Mouse (Mus musculus): ENCODE results near the gene Sel1l2.
A peak's percentile ranks its signal among the peaks of the same experiment; 100 is the strongest.

The Sel1l2 gene

GRCm38 (mm10) chr2:140389525-140389924 is at the start of gene Sel1l2:
TSS of gene Sel1l2 (minus strand) at chr2:140389706.
- DNase-seq, result no peak

DNA sequence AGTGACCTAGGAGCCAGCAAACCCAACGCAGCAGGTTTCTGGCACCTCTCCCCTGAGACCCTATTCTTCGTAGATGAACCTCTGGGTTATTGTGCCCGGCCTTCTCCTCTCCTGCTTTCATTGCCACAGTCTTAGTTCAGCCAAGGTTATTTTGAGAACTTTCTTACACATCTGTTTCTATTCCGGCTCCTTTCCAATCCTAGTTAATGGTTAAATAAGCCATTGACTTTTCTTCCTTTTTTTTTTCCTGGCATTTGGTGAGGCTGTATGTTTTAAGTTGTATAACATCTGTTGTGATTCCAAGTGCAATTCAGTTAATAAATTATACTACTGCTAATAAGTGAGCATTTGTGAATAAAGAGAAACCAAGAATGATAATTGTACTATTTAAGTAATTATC is 49.6 kb upstream of the Sel1l2 start:
- no peak for DNase-seq

DNA sequence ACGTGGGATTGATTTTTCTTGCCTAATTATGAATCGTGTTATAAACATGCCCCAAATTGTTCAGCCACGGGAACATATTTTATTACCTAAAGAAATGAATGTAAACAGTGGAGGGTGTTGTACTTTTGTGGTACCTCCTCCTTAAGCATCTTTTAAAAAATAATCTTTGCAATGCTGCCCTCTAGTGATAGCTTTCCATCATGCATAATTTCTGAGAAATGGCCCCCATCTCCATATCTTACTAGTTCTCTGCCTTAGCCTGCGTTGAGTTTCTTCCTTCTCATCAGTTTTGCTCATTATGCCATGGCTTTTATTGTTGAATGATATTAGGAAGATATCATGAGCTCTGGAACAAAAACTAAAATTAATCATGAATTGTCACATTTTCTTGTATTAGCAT is 37.8 kb upstream of the Sel1l2 start:
- DNase-seq, result peak; percentile 21

- DNase-seq, result no peak
These were observed 36.3 kb upstream of the Sel1l2 start for GRCm38 (mm10) chr2:140425844-140426243.

DNA sequence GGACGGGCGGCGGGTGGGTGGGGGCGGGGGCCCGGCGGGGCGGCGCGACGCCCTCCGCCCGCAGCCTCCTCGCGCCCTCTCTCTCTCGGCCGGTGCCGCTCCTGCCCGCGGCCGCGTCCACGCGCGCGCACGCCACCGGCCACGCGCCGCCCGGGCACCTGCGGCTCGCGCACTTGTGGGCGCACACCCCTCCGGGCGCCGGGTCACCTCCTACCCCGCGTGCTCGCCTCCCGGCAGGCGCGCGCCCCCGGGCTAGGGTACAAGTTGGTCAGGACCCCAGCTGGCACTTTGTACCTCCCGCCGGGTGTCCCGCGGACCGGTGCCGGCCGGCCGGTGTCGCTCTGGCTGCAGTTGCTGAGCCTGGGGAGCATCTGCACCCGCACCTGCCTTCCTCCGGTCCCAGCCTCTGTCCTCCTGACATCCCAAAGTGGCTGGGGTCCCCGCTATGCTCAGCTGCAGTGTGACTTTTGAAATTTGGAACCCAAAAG is 6.3 kb upstream of the Sel1l2 start:
- peak; percentile 56 for DNase-seq

- peak; percentile 99 for DNase-seq
These were observed 5.7 kb upstream of the Sel1l2 start, which contains the start of gene Macrod2 for GRCm38 (mm10) chr2:140395179-140395578. TSS of gene Macrod2 (plus strand) at chr2:140395309.

GRCm38 (mm10) chr2:140364804-140365203 is 24.7 kb downstream of the Sel1l2 start:
- no peak for DNase-seq

- DNase-seq, result no peak
These were observed 29.6 kb downstream of the Sel1l2 start for GRCm38 (mm10) chr2:140359905-140360304.

DNA sequence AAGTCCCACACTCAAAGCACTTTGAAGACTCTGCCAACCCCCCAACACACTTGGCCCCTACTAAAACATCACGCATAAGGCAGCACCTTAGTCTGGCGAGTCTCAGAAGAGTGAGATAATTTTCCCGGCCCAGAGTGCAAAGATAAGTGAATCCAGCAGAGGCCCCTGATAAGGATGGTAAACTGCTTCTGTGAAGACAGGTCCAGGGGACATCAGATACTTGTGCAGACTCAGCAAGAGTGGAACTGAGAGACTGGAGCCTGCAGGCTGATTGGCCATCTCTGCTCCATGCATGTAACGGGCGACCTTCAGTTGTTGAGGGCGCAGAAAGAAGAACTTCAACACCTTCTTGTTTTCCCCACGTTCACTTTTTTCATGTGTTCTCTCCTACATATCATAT is 47.1 kb downstream of the Sel1l2 start:
- DNase-seq, result no peak

DNA sequence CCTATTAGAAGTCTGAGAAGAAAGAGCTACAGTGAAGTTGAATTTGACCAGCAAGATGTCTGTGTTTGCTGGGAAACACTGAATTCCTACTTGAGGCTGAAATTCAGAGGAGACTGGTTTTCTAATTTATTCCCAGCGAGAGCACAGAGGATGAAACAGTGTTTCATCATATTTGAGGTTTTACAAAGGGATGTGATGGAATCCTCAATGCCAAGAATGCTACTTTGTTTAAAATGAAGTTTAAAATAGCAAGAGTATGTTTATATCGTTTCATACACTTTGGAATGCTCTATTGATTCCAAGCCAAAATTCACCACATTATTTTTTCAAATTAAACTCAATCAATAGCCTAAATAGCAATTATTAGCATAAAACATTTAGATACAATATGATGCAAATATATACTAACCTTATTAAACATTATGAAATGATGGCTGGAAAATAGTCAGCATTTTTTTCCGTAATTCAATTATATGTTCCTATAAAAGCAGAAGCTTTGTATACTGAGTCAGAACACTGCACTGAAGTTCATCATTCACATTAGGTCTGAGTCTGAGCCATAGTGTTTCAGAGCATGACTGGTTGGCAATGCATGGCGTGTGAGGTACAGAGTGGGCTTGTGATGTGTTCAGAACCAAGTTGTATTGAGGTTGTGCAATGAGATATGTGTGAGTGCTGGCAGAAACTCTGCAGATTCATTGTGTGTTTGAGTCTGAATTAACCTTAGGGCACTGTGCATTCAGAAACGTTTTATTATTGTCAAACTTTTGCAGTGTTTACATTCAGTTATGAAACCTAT is 58.8 kb downstream of the Sel1l2 start:
- no peak for DNase-seq

GRCm38 (mm10) chr2:140302976-140303708 is 86.4 kb downstream of the Sel1l2 start:
- no peak for DNase-seq

- DNase-seq, result no peak
These were observed 92.4 kb downstream of the Sel1l2 start for GRCm38 (mm10) chr2:140297155-140297554.

DNA sequence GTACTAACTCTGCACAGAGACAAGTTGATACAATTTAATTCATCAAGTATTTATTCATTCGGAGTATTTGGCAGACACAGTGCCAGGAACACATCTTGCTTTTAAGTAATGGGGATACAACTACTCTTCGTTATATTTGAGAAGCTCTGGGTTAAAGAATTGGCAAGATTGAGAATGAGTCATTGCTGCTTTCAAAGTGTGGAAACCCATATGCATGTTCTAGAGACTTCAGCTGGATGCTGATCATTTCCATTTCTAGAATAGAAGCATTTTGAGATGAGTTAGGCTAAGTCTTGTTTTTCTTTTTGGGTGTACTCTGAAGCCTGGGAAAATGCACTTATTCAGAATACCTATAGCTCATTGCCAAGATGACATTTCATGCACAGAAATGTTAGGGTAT is 95.7 kb downstream of the Sel1l2 start:
- DNase-seq, result no peak

DNA sequence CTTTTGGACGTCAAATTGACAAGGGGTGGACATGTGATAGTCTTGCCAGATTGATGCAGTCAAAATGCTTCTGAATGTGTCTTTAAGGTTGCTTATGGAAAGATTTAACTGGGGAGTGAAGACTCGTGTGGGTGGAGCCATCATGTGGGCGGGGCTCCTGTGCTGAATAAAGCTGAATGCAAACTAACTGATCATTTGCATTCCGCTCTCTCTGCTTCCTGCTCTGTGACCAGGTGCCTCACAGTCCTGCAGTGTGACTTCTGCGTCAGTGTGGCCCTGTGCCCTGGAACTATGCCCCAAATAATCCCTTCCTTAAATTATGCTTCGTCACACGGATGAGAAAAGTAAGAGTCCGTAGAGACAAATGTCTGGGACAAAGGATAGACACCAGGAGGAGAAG is 108.7 kb downstream of the Sel1l2 start:
- DNase-seq, result no peak

- no peak for DNase-seq
These were observed 133.8 kb downstream of the Sel1l2 start for GRCm38 (mm10) chr2:140255595-140256141.

DNA sequence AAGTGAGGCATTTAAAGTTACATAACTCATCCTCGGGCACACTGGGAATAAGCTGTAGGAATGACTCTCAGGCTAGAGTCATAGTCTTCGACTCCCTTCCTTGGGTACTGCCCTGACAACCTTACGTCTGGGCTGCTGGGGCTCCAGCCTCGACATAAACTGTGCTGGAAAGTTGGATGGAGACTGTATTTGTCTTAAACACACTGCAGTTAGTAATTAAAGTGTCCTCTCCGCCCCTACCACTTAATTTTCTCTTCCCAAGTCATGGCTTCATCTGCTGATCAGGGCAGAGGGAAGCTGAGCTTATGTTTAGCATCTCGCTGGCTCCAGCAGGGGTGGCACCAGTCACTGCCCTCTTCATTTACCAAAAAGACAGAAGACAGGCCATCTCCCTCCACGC is 135.2 kb downstream of the Sel1l2 start:
- no peak for DNase-seq

- no peak for DNase-seq
These were observed 146.4 kb downstream of the Sel1l2 start for GRCm38 (mm10) chr2:140243105-140243504.

- DNase-seq, result no peak
These were observed 147.1 kb downstream of the Sel1l2 start for GRCm38 (mm10) chr2:140242398-140242797.

- DNase-seq, result no peak
These were observed 152.3 kb downstream of the Sel1l2 start for GRCm38 (mm10) chr2:140237245-140237644.

- no peak for DNase-seq
These were observed 159.2 kb downstream of the Sel1l2 start for GRCm38 (mm10) chr2:140230295-140230694.

GRCm38 (mm10) chr2:140220325-140220724 is 169.2 kb downstream of the Sel1l2 start:
- no peak for DNase-seq

DNA sequence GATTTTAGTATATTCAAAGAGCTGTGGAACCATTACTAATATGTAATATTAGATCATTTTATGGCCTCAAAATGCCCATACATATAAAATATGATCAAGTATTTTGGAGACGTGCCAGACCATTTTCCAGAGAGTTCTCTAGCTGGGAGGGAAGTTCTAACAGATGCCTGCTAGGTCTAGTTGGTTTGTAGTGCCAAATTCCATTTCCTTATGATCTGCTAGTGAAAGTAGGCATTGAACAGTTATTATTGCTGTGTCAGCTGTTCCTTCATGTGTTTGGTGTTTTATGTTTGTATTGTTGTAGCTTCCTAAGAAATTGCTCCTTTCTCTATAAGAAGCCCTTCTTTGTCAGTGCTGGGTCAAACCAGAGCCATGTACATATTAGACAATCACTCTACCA is 173.5 kb downstream of the Sel1l2 start:
- DNase-seq, result no peak

DNA sequence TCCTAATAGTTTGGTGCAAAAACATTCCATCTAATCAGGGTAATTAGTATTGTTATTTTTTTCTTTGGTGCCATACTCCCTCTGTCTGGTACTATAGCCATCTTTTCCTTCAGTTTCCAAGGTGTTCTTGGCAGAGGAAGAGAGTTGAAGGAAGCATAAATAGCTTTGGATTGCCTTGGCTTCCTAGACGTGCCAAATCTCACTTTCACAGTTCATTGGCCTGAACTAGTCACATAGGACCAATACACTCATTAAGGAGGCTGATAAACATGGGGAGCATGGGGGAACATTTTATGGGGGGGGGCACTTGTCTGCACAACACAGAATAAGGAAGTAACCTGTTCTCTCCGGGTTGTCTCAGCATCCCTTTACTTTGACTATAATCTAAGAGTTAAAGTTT is 174.1 kb downstream of the Sel1l2 start:
- DNase-seq, result no peak

GRCm38 (mm10) chr2:140214519-140215027 is 174.9 kb downstream of the Sel1l2 start:
- no peak for DNase-seq

All from cerebellum, adult 8-10 months (tissue).